Mouse (Mus musculus) ES-E14 (cell line): ENCODE results near the gene Gm45711.

ENCODE experiments used
- CHD2 ChIP-seq: IDR thresholded peaks from 2 replicates; pipeline ENCODE4 v1.6.1; 2014; ENCODE audit warnings: mild to moderate bottlenecking, low read depth, low read length, inconsistent platforms
- HCFC1 ChIP-seq: IDR thresholded peaks from 2 replicates; pipeline ENCODE4 v1.6.1; 2012; ENCODE audit warnings: low read length, inconsistent platforms, borderline replicate concordance; ENCODE audit not compliant: insufficient read depth
- MAFK ChIP-seq: IDR thresholded peaks from 2 replicates; pipeline ENCODE4 v1.6.1; 2014; ENCODE audit warnings: mild to moderate bottlenecking, low read depth, low read length, inconsistent platforms; ENCODE audit not compliant: insufficient read depth
- ZNF384 ChIP-seq: IDR thresholded peaks from 2 replicates; pipeline ENCODE4 v1.6.1; 2012; ENCODE audit warnings: low read depth, low read length, inconsistent platforms

DNA sequence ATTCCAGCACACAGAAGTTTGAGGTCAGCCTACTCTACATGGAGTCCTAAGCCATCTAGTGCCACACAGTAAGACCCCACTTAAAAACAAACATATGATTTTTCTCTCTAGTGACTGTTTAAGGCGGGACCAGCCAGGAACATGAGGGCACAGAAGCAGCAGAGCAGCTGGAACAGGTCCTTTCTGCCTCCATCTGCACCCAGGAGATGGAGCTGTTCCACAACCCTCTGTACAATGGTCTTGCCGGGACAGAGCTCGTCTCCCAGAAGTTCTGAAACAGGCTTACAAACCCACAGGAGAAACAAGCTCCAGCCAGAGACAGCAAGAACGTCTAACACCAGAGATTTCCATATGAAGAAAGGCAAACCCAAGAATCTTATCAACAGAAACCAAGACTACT lies 3.4 kb upstream of the Gm45711 start:
- no peak for TF ChIP-seq CHD2
- TF ChIP-seq MAFK, result no peak
- no peak for TF ChIP-seq ZNF384
- TF ChIP-seq HCFC1, result no peak
